Mouse (Mus musculus) heart, adult 8-10 months (tissue): Measurements from ENCODE around the gene Manf. TPM values are rescaled to one million over a fixed set of nuclear protein-coding genes. Genes with fewer than 3 reads are reported as not detected.

Experiments
- DNase-seq: peaks from one replicate; pipeline ENCODE4 v3.0.0; 2022; ENCODE audit warnings: low spot score
- total RNA-seq, 4 experiments: library from RNA; stranded (reverse); gene quantifications; 2 replicates each; pipeline ENCODE4 v1.2.4; 2022

Manf gene
- total RNA-seq, 4 experiments from 2014 or later = 112 to 170 (median 145) TPM

DNA sequence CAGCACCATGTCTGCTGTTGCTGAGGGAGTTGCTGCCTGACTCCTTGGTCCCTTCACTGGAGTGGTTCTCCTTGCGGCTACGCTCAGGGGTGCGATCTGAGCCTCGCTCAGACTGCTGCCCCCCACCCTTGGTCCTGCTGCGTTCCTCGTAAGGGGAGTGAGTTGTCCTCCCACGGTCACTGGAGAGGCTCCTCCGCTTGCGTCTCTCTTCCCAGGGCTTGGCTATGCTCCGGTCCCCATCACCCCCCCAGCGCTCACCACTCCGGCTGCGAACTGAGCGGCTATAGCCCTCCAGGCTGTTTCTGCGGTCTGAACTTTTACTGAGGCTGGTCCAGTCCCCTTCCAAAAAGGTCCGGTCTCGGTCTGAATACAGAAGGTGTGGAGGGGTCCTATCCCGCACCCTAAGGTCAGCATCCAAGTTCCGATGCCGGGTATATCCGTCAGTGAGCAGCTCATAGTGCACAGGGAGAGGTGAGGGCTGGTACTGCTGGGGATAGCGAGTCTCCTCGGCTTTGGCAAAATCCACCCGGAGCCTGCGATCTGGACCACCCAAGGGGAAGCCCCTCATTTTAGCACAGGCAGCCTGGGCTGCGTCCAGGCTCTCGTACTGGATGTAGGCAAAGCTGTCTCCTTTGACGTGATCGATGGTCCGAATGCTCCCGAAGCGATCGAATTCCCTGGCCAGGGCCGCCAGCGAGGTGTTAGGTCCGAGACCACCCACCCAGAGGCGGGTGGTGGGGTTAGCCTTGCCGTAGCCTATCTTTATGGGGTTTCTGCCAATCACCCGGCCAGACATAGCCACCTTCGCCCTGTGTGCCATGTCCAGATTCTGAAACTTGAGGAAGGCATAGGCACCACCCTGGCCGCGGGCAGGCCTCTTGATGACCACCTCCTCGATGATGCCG is 6.5 kb downstream of the Manf start:
- DNase-seq = no peak

DNA sequence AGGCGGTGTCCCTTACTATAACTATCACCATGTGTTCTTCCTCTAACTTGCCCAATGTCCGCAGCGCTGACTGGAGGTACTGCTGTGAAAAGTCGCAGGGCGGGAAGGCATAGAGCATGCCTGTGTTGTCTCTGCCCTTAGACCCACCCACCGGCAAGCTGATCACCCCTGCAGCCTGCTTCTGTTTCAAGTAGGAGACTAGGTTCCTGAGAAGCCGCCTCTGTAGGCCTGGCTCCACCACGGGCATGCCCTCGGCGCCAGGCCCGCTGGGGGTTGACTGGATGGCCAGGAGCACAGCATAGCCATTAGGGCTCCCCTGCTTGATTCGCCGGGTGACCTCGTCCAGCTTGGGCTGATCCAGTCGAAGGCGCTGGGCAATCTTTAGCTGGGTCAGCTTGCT is 7.5 kb downstream of the Manf start:
- DNase-seq = no peak

DNA sequence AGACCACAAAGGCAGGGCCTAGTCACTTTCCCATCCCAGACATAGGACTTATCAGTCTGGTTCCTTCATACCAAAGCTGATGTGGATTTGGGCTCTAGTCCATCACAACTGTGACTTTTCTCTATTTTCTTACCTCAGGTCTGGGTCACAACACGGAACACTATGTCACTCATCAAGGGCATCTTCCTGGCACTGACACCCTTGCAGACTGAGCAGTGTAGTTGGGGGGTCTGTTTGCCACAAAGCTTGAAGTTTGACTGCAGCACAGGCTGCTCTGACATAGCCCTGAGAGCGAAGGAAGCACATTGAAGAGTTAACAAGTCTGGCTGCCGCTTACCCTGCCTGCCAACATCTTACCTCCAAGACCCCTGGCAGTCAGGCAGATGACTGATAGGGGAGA is 8.7 kb downstream of the Manf start:
- no peak for DNase-seq

DNA sequence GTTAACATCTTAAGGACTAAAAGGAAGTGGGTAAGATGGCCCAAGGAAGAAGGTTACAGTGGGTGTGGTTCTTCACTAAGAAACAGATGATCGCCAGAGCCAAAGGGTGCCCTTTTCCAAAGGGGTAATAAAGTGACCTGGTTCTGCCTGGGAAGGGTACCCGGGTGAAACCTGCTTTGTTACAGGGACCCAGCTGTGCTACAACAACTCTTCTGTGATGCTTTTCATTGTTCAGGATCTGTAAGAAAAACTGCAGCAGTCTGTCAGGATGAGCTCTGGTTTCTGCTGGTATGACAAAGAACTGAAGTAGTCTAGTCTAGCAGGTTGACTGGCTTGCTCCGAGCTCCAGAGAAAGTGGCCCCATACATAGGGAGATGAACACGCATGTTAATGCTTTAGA is 9.6 kb downstream of the Manf start:
- DNase-seq = no peak

DNA sequence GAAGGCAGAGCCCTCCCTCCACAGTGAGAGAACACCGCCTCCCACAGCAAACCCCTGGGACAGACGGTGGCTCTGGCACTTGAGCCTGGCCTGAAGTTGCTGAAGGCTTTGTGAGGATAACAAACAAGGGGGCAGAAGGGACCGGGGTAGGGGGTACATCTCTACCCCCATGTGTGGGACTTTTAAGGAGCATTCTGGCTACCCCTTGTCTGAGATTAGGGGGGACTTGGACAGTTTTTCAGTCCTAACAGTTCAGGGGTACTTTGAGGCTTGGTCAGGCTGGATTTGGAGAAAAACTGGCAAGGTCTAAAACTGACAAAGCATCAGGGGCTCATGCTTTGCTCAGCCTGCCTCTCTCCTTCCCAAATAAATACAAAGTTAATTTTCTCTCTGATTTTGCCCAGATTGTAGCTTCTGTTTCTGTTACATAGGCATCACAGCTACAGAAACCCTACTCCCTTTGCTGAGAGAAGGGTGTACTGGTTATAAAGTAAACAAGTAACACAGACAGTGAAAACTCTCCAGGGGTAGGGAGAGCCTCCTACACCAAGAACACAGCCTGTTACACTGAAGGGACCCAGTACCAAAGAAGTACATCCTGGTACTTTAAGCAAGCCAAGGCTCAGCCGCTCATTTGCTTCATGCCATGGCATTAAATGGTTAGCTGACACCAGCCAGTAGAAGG is 10.6 kb downstream of the Manf start:
- no peak for DNase-seq

DNA sequence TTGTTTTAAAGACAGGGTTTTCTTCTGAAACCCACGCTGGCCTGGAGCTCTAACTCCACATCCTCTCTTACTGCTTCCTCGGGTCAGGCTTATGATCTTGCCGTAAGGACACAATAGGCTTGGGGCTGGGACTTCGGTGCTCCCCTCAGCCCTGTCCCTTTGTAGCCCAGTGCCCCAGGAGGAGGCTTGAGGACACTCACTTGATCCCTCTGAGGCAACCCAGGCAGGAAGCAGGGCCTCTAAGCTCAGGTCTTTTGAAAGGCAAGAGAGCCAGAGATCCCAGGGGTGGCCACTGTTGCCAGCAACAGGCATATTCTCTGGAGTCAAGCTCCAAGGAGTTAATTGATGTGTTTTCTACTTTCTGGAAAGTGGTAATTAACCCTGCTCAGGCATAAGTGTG is 12.3 kb downstream of the Manf start:
- DNase-seq = no peak

DNA sequence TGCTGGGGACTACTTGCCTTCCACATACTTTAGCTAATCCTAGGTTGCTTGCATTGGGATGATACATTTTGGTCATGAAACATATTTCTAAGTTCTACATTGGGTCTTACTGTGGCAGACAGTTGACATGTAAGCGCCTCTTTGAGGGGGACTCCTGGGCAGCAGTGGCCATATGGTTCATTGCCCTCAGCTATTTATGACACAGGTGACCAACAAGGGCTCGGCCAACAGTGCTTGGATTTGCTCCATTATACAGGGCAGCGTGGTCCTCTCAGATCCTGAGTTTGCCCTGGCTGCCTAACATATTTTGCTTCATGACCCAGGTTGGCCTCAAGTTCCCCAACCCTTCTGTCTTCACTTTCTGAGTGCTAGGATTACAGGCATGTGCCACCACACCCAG is 15.1 kb downstream of the Manf start:
- DNase-seq = no peak

DNA sequence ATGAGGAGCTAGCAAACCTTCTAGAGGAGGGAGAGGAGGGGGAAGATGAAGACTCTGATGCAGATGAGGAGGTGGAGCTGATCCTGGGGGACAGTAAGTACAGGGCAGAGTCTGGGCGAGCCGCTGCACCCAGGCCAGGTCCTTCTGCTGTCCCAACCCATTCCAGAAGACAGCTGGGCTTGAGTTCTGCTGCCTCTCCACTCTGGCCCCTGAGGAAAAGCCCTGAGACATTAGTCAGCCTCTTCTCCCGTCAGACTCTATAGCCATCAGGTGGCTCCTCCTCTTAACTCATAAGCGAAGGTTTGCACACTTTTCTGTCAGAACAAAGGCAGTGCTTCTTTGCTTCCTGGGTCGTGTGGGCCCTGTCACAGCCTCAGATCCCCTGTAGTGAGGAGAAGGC is 17.6 kb downstream of the Manf start:
- DNase-seq = no peak

DNA sequence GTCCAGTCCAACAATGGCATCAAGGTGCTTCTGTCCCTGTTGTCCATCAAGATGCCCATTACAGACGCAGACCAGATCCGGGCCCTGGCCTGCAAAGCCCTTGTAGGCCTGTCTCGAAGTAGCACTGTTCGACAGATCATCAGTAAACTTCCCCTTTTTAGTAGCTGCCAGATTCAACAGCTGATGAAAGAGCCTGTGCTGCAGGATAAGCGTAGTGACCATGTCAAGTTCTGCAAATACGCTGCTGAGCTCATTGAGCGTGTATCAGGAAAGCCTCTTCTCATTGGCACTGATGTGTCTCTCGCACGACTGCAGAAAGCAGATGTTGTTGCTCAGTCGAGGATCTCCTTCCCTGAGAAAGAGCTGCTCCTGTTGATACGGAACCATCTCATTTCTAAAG is 33.7 kb downstream of the Manf start:
- no peak for DNase-seq

DNA sequence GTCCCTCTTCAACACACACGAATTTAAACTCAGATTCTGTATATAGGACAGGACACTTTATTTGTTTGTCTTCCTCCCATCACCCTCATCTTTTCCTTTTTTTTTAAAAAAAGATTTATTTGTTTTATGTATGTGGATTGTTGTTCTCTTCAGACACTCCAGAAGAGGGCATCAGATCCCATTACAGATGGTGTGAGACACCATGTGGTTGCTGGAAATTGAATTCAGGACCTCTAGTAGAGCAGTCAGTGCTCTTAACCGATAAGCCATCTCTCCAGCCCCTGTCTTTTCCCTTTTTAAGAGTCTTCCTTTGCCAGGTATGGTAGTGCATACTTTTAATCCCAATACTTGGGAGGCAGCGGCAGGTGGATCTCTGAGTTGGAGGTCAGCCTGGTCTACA is 35.1 kb downstream of the Manf start:
- no peak for DNase-seq

DNA sequence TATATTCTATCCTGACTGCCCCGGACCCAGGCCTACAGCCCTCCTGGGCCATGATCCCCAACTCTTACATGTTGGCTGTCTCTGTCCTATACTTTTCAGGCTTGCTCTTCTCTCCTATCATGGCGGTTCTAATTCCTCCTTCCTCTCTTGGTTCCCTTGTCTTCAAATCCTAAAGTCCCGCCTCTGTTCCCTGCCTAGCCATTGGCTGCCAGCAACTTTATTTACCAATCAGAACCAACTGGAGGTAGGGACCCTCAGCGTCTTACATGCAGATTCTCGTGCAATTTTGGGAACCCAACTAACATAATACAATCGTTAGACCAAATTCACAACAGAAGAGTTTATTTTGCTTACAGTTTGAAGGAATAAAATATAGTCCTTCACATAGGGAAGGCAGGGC is 49.0 kb downstream of the Manf start:
- no peak for DNase-seq

DNA sequence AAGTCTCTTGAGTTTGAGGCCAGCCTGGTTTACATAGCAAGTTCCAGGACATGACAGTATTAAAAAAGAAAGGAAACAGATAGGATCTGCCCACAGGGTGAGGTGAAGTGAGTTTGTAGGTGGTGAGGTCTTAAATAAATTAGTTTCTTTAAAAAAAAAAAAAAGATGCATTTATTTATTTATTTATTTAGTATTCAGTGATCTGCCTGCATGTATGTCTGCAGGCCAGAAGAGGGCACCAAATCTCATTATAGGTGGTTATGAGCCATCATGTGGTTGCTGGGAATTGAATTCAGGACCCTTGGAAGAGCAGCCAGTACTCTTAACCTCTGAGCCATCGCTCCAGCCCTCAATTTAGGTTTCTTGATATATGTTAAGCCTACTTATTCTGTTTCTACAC is 51.2 kb downstream of the Manf start:
- no peak for DNase-seq

DNA sequence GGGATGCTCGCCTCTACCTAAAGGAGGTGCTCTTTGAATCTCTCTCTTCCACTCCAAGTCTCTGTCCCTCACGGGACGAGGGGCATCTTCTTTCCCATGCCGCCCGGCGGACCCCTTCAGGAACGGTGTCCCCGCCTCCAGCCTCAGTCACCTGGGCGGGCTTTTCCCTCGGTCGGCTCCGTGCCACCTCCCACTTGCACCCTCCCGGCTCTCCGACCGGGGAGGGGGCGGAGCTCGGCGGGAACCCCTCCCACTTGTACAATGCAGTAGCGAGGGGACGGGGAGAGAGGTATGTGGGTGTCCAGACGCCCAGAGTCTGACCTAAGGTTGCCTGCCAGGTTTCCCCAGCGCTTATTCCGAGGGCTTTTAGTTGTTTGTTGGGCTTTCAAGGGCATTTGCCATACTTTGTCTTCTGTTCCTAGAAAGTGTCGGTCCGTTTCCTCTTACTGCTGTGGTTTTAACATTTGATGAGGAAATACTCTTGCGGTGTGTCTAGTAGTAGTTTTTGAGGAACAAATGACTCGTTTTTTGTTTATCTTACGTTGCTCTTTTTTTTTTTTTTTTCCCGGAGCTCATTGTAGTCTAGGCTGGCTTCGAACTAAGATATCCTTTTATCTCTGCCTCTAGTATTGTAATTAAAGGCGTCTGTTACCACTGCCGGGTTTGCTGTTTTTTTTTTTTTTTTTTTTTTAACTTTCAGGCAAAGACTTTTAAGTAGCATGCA is 69.2 kb downstream of the Manf start:
- peak; percentile 78 for DNase-seq

DNA sequence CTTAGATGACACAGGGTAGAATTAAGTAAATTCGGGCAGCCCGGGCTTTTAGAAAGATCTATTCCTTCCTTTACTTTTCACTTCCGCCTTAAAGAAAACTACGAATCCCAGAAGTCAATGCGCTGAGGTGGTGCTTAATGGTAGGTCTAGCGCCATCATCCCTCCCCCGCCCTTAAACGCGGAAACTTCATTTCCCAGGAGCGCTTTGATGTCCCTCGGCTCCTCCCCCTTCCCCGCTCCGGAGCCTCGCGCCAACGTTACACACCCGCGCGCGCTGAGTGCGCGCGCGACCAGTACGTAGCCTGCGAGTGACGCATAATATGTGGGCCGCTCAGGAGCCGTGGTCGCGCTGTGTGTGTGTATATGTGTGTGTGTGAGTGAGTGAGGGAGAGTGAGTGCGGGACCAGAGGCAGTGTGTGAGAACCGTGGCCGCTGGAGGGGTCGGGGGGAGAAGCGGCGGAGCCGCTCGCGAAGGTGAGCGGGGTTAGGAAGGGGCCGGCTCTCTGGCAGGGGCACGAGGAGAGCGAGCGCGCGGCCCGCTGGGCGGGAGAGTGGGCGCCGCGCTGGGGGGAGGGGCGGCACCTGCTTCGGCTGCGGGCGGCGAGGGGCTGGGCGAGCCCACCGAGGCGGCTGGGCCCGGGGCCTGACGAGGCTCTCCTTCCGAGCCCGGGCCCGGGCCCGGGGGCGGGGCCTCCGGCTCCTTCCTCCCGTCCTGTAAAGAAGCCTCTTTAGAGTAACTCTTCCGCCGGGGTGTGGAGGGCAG is 70.0 kb downstream of the Manf start, which contains the start of gene Dcaf1:
TSS of gene Dcaf1 (plus strand) at position 257 of the 763 bp plus-strand sequence.
- peak; percentile 95 for DNase-seq

DNA sequence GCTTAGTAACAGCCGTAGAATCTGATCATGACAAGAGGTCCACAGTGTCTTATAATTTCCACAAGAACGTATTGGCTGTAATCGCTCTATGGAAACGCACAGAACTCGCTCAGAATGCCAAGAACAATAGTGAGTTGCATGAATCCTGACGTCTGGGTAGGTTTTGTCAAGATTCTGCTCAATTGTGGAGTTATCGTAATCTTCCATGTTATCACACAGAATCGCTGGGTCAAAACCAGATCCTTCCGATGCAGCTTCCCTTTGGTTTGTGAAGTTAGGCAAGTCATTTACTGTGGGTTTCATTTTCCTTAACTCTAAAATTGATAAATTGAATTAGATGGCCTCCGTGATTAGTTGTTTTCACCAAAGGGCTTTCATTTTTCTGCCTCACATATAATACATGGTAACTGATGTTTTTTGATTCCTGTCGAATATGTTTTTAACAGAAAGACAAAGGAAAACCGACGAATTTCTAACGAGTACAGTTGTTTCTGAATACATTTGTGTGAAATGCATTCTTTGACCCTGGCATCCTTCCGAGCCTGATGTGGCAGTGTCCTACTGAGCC is 70.6 kb downstream of the Manf start:
- no peak for DNase-seq

DNA sequence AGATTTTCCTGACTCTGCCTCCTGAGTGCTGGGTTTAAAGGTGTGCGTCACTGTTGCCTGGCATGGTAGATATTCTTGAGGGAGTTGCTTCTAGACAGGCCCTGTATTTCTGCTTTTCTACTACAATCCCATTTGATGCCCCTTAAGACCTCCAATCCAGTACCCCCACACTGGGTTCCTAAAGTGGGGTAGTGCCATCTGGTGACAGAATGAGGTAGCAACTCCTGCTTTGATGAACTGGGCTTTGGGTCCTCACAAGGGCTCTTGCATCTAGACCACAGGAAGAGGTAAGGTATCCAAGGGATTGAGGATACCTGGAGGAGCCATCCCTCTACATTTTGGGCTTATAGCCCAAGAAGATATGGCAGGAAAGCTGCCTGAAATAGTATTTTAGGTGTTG is 72.6 kb downstream of the Manf start:
- DNase-seq = peak; percentile 7

DNA sequence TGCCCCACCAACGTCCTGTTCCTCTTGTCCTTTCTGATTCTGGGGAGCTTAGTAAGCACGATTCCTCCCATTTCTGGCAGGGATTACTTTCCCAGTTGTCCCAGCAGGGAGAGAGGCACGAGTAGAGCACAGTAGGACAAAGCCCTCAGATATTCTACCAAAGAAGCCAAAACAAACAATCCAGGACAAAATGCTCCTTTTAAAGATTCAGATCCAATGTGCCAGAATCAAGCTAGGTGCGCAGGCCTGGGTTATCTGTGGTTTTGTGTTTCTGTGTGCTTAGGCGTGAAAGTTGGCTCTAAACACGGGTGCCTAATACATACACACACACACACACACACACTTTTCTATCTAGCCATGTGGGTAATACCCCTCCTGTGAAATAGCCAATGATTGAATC is 73.6 kb downstream of the Manf start:
- DNase-seq = no peak

DNA sequence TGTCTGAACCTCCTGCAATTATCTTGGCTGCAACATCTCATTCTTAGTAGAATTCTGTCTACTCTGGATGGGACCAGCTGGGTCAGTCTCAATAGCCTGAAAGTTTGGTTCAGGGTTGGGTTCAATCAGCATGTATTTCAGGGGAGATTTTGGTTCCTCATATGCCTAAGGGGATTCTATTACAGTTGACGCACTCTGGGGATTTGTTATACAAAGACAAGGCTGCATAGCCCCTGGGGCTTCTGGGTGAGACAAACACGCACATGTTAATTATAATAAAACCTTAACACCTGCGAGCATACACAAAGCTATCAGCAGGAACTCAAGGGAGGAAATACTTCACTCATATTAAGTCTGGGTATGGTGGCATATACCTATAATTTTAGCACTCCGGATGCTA is 85.3 kb downstream of the Manf start:
- DNase-seq = no peak

DNA sequence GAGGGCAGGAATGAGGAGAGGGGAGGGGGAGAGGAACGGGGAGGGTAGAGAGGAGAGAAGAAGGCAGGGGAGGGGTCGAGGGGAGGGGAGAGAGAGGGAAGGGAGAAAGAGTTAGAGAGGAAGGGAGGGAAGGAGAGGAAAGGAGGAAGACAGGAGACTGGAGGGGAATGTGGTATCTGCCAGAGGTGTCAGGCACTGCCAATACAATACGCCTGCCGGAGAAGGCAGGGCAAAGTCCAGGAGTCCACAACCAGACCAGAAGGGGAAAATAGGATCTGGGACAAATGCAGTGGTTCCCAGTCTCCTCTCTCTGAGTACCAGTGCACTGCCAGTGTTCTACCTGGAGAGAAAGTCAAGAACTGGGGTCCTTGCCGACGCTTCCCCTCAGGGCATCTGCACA is 100.9 kb downstream of the Manf start:
- DNase-seq = no peak

DNA sequence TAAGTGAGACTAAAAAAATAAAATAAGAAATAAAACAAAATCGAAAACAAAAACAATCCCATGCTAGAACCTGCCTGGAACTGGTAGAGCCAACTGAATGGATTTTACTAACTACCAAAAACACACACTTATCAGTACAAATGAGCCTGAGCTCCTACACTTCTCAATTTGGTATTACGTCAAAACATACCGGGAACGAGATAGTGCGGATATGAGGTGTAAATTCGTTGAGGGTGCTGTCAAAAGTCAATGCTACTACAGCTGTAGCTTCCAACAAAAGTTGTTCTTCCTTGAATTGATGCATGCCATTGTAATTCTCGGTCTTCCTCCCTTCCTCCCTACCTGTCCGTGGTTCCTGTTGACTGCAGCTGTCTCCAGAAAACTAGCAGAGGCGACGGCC is 102.4 kb downstream of the Manf start:
- no peak for DNase-seq

DNA sequence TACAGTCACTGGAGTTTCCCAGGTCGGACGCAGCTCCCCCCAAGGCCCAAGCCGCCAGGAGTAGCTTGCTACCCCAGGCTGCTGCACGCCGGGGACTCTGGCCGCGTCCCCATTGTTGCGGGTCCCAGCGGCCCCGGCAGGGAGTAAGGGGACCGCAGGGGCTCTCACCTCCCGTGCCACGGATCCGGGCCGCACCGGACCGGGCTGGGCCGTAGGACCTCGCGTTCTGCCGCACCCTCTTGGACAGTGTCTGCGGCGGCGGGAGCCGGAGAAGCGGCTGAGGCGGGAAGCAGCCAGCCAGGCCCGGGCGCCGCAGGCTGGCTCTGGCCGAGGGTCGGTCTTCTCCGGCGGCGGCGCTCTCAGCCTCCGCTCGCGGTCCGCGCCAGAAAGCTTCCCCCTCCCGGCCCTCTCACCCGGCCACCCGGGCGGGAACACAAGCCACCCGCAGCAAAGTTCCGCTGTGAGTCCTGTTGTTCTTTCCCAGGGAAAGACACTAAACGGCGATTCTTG is 102.9 kb downstream of the Manf start, which contains the start of gene Rad54l2:
TSS of gene Rad54l2 (minus strand) at position 383 of the 510 bp plus-strand sequence.
- peak; percentile 82 for DNase-seq
